Mouse (Mus musculus): ENCODE measurements around the gene Ankrd33b. TPM values are rescaled to one million over a fixed set of nuclear protein-coding genes. Genes with fewer than 3 reads are reported as not detected.

Ankrd33b gene
- total RNA-seq, 1 experiment: 3.8 TPM

GRCm38 (mm10) chr15:31268148-31268547, 99.4 kb downstream of the Ankrd33b start:
- H3K9me3 ChIP-seq (ENCODE audit: control insufficient read depth, insufficient read depth, low read depth, low read length): no peaks in the 10 kb centered on the region
- in situ Hi-C loops (cut with MboI; ENCODE audit: low sequenced_read_pairs in 2 of 2, unreplicated experiment in 2 of 2): loop anchor here in 1 of 2 experiments (25.0 kb wide), 1 partner anchor 331 kb away; no protein-coding TSS in a partner anchor
- H3K4me1 ChIP-seq (ENCODE audit: control insufficient read depth in 2 of 2, insufficient read depth in 2 of 2, low read length in 2 of 2, poor library complexity in 1 of 2): no peaks in the 10 kb centered on the region
- no peak overlapping the region for H3K9ac ChIP-seq (ENCODE audit: insufficient read depth, low read depth, low read length, poor library complexity, severe bottlenecking)
- H3K27ac ChIP-seq (ENCODE audit: insufficient read depth, low read depth, low read length, poor library complexity, severe bottlenecking): no peak overlapping the region
- TF ChIP-seq MAFK (IDR thresholded peaks at IDR 0.05; ENCODE audit: insufficient read depth, low read depth, low read length): no peak
- TF ChIP-seq ZC3H11A (IDR thresholded peaks at IDR 0.05; ENCODE audit: borderline replicate concordance, low read depth, low read length): no peak
- TF ChIP-seq CHD2 (IDR thresholded peaks at IDR 0.05; ENCODE audit: low read depth, low read length): no peak
- no peak for TF ChIP-seq HCFC1 (IDR thresholded peaks at IDR 0.05; ENCODE audit: borderline replicate concordance, insufficient read depth, low read length)
- TF ChIP-seq ZNF384 (IDR thresholded peaks at IDR 0.05; ENCODE audit: low read depth, low read length): no peak
- no peaks in the 10 kb centered on the region for H3K36me3 ChIP-seq (ENCODE audit: control insufficient read depth, insufficient read depth, low read length, poor library complexity, severe bottlenecking)
- no peak overlapping the region for H3K4me3 ChIP-seq (ENCODE audit: insufficient read depth in 1 of 2, low read depth in 1 of 2, low read length in 2 of 2, poor library complexity in 1 of 2, severe bottlenecking in 1 of 2)
- no peak for DNase-seq (ENCODE audit: low read depth, low spot score)

DNA sequence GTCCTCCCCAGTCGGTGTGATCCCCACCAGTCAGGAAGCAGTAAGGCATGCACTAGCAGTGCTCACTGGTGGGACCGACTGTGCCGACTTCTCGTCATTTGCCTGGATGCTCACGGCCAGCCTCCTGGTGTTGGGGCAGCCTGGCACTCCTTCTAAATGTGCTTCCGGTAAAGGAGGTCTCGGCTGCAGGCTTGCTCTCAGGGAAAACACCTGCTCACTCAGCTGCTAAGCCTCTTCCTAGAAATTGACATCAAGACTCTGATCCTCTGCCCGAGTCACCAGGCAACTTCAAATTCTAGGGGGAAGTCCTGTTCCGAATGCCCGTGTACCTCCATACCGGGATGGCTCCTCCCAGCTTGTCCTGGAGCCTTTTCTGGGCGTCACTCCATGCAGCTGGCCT, 101.7 kb downstream of the Ankrd33b start:
- Histone ChIP-seq H3K4me3 (ENCODE audit: insufficient read depth in 1 of 2, low read depth in 1 of 2, low read length in 2 of 2, poor library complexity in 1 of 2, severe bottlenecking in 1 of 2) (no peak overlapping the region), H3K9me3 (ENCODE audit: control insufficient read depth, insufficient read depth, low read depth, low read length) (no peaks in the 10 kb centered on the region), H3K36me3 (ENCODE audit: control insufficient read depth, insufficient read depth, low read length, poor library complexity, severe bottlenecking) (no peaks in the 10 kb centered on the region), H3K27ac (ENCODE audit: insufficient read depth, low read depth, low read length, poor library complexity, severe bottlenecking) (no peak overlapping the region), H3K9ac (ENCODE audit: insufficient read depth, low read depth, low read length, poor library complexity, severe bottlenecking) (no peak overlapping the region), H3K4me1 (ENCODE audit: control insufficient read depth in 2 of 2, insufficient read depth in 2 of 2, low read length in 2 of 2, poor library complexity in 1 of 2) (no peaks in the 10 kb centered on the region)
- DNase-seq (ENCODE audit: low read depth, low spot score): no peak
- in situ Hi-C loops (cut with MboI; ENCODE audit: low sequenced_read_pairs in 2 of 2, unreplicated experiment in 2 of 2): loop anchor here in 1 of 2 experiments (25.0 kb wide), 1 partner anchor 329 kb away; no protein-coding TSS in a partner anchor
- TF ChIP-seq ZC3H11A (IDR thresholded peaks at IDR 0.05; ENCODE audit: borderline replicate concordance, low read depth, low read length) (no peak), ZNF384 (IDR thresholded peaks at IDR 0.05; ENCODE audit: low read depth, low read length) (no peak), MAFK (IDR thresholded peaks at IDR 0.05; ENCODE audit: insufficient read depth, low read depth, low read length) (no peak), HCFC1 (IDR thresholded peaks at IDR 0.05; ENCODE audit: borderline replicate concordance, insufficient read depth, low read length) (no peak), CHD2 (IDR thresholded peaks at IDR 0.05; ENCODE audit: low read depth, low read length) (no peak)

DNA sequence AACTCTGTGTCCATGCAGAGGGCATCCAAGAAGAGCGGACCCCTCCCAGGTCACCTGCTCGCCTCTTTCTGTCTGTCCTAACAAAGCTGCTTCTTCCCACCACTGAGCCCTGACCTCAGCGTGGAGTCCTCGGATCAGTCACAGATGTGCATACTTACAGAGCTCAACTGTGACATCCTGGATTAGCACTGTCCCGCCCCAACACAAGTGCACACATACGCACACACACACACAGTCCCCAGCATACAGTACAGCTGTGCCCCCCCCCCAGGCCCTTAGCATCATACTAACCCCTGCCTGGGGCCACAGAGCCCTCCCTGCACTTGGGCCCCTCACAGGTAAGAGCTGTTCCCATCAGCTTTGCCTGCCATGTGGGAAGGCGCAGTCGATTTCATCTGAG, 102.1 kb downstream of the Ankrd33b start:
- DNase-seq (ENCODE audit: low read depth, low spot score): no peak
- Histone ChIP-seq H3K36me3 (ENCODE audit: control insufficient read depth, insufficient read depth, low read length, poor library complexity, severe bottlenecking) (no peaks in the 10 kb centered on the region), H3K9me3 (ENCODE audit: control insufficient read depth, insufficient read depth, low read depth, low read length) (no peaks in the 10 kb centered on the region), H3K4me1 (ENCODE audit: control insufficient read depth in 2 of 2, insufficient read depth in 2 of 2, low read length in 2 of 2, poor library complexity in 1 of 2) (no peaks in the 10 kb centered on the region), H3K27ac (ENCODE audit: insufficient read depth, low read depth, low read length, poor library complexity, severe bottlenecking) (no peak overlapping the region), H3K4me3 (ENCODE audit: insufficient read depth in 1 of 2, low read depth in 1 of 2, low read length in 2 of 2, poor library complexity in 1 of 2, severe bottlenecking in 1 of 2) (no peak overlapping the region), H3K9ac (ENCODE audit: insufficient read depth, low read depth, low read length, poor library complexity, severe bottlenecking) (no peak overlapping the region)
- in situ Hi-C loops (cut with MboI; ENCODE audit: low sequenced_read_pairs in 2 of 2, unreplicated experiment in 2 of 2): loop anchor here in 1 of 2 experiments (25.0 kb wide), 1 partner anchor 328 kb away; no protein-coding TSS in a partner anchor
- no peak for TF ChIP-seq ZC3H11A (IDR thresholded peaks at IDR 0.05; ENCODE audit: borderline replicate concordance, low read depth, low read length)
- TF ChIP-seq MAFK (IDR thresholded peaks at IDR 0.05; ENCODE audit: insufficient read depth, low read depth, low read length): no peak

DNA sequence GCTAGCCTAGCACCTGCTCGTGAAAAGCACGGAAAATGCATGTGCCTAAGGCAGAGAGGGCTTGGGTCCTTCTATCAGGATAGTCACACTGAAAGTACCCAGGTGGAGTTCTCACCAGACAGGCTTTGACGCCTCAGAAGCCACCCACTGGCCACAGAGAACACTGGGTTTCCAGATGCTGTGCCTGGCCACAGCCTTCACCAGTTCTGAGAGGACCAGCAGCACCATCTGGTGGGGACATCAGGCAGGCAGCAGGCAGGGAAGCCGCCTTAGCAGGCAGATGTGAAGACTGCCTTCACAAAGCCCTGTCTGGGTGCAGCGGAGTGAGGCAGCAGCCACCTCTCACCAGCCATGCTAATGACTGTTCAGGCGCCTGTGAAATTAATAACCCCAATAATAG, 102.7 kb downstream of the Ankrd33b start:
- TF ChIP-seq MAFK (IDR thresholded peaks at IDR 0.05; ENCODE audit: insufficient read depth, low read depth, low read length): no peak
- peak; percentile 76 for TF ChIP-seq ZC3H11A (IDR thresholded peaks at IDR 0.05; ENCODE audit: borderline replicate concordance, low read depth, low read length)
- peak; percentile 46 for DNase-seq (ENCODE audit: low read depth, low spot score)
- no peaks in the 10 kb centered on the region for H3K9me3 ChIP-seq (ENCODE audit: control insufficient read depth, insufficient read depth, low read depth, low read length)
- H3K4me3 ChIP-seq (ENCODE audit: insufficient read depth in 1 of 2, low read depth in 1 of 2, low read length in 2 of 2, poor library complexity in 1 of 2, severe bottlenecking in 1 of 2): no peak overlapping the region
- no peaks in the 10 kb centered on the region for H3K36me3 ChIP-seq (ENCODE audit: control insufficient read depth, insufficient read depth, low read length, poor library complexity, severe bottlenecking)
- no peak overlapping the region for H3K9ac ChIP-seq (ENCODE audit: insufficient read depth, low read depth, low read length, poor library complexity, severe bottlenecking)
- no peaks in the 10 kb centered on the region for H3K4me1 ChIP-seq (ENCODE audit: control insufficient read depth in 2 of 2, insufficient read depth in 2 of 2, low read length in 2 of 2, poor library complexity in 1 of 2)
- H3K27ac ChIP-seq (ENCODE audit: insufficient read depth, low read depth, low read length, poor library complexity, severe bottlenecking): no peak overlapping the region
- in situ Hi-C loops (cut with MboI; ENCODE audit: low sequenced_read_pairs in 2 of 2, unreplicated experiment in 2 of 2): loop anchor here in 1 of 2 experiments (25.0 kb wide), 1 partner anchor 328 kb away; no protein-coding TSS in a partner anchor

- H3K27ac ChIP-seq (ENCODE audit: insufficient read depth, low read depth, low read length, poor library complexity, severe bottlenecking): no peak overlapping the region
- no peak for DNase-seq (ENCODE audit: low read depth, low spot score)
- TF ChIP-seq ZC3H11A (IDR thresholded peaks at IDR 0.05; ENCODE audit: borderline replicate concordance, low read depth, low read length) (no peak), ZNF384 (IDR thresholded peaks at IDR 0.05; ENCODE audit: low read depth, low read length) (no peak), CHD2 (IDR thresholded peaks at IDR 0.05; ENCODE audit: low read depth, low read length) (no peak), MAFK (IDR thresholded peaks at IDR 0.05; ENCODE audit: insufficient read depth, low read depth, low read length) (no peak), HCFC1 (IDR thresholded peaks at IDR 0.05; ENCODE audit: borderline replicate concordance, insufficient read depth, low read length) (no peak)
- no peaks in the 10 kb centered on the region for H3K9me3 ChIP-seq (ENCODE audit: control insufficient read depth, insufficient read depth, low read depth, low read length)
- H3K36me3 ChIP-seq (ENCODE audit: control insufficient read depth, insufficient read depth, low read length, poor library complexity, severe bottlenecking): no peaks in the 10 kb centered on the region
- in situ Hi-C loops (cut with MboI; ENCODE audit: low sequenced_read_pairs in 2 of 2, unreplicated experiment in 2 of 2): loop anchor here in 1 of 2 experiments (25.0 kb wide), 1 partner anchor 325 kb away; no protein-coding TSS in a partner anchor
- H3K4me3 ChIP-seq (ENCODE audit: insufficient read depth in 1 of 2, low read depth in 1 of 2, low read length in 2 of 2, poor library complexity in 1 of 2, severe bottlenecking in 1 of 2): no peak overlapping the region
- no peaks in the 10 kb centered on the region for H3K4me1 ChIP-seq (ENCODE audit: control insufficient read depth in 2 of 2, insufficient read depth in 2 of 2, low read length in 2 of 2, poor library complexity in 1 of 2)
- no peak overlapping the region for H3K9ac ChIP-seq (ENCODE audit: insufficient read depth, low read depth, low read length, poor library complexity, severe bottlenecking)
Measured at GRCm38 (mm10) chr15:31262361-31262760, 105.2 kb downstream of the Ankrd33b start.

Data from ES-E14 (cell line).